Mouse (Mus musculus): ENCODE results near the gene Limd1. TPM values are rescaled to one million over a fixed set of nuclear protein-coding genes. Genes with fewer than 3 reads are reported as not detected.

Gene Limd1
- polyA plus RNA-seq, 1 experiment from 2014 or later, result 53.8 TPM

DNA sequence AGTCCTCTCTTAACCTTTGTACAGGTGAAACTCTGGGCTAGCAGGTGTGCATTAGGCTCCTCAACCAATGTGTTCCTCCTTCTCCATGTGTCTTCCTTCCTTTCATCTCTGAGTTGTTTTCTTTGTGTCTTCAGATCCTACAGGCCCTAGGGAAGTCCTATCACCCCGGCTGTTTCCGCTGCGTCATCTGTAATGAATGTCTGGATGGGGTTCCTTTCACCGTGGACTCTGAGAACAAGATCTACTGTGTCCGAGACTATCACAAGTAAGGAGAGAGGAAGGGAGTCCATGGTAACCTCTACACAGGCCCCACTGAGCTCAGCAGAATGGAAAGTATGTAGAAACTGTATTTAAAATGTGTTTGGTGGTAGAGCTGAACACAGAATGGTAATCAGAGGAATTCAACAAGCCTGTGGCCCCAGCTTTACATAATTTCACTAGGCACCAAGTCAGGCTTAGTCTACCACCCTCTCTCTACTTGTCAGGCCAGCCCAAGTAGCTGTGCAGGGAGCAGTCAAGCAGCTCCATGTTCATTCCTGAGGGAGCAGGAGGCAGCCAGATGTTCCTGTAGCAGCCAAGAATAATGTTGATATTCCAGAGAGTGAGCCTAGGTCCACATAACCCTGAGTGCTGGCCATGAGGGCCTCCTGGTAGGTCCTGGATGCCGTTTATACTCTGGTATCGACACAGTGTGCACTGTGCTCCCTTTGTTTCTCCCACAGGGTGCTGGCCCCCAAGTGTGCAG, 38.3 kb downstream of the Limd1 start:
- H3K36me3 ChIP-seq, result peaks cover 68% of the 10 kb centered on the region
- no peak overlapping the region for H3K4me2 ChIP-seq (replicated peaks)
- H3K4me1 ChIP-seq, result peaks cover 7% of the 10 kb centered on the region
- H3K9ac ChIP-seq, result no peak overlapping the region
- H3K9me3 ChIP-seq (replicated peaks), result no peaks in the 10 kb centered on the region
- 0 out of 2 replicates have a peak, but pooled peaks have one; percentile 20 for ATAC-seq (ENCODE audit: insufficient number of reproducible peaks, low FRiP score, low TSS enrichment, low read depth)
- WGBS, result 87% methylated on average over 7 of the region's 7 CpGs
- H3K4me3 ChIP-seq (replicated peaks), result no peak overlapping the region
- H3K27me3 ChIP-seq, result no peaks in the 10 kb centered on the region
- no peak overlapping the region for H3K27ac ChIP-seq (replicated peaks)

DNA sequence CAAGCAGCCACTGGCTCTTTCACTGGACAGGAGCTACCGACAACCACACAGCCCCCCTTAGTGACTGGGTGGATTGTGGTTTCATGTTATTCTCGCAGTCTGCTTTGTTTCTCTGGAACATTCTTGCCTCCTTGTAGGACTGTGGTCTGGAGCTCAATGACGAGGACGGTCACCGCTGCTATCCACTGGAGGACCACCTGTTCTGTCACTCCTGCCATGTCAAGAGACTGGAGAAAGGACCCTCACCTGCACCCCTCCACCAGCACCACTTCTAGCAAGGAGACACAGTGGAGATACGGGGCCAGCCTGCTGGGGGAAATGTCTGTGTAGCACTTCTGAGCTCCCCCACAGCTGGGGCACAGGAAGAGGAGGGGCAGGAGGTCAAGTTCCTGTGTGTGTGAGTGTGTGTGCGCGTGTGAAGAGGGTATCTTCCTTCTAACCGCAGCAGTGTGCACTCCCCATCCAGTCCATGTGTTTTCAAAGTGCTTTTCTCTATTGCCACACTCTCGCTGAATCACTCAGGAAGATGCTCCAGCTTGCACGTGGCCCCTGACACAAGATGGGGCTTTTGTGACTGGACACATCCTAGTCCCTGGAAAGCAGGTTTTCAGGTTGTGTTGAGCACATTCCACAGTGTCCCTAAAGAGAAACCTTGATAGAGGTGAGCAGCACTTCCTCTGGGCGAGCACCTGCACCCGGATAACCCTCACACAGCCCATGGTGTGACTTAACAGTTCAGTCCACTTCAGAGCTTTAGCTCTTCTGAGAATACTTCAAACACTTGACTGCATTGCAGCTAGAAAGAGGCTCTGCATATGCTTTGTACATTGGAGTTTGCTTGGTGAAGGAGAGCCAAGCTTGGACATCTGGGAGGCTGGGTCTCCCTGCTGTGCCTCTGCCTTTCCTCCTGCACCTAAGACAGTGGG, 40.7 kb downstream of the Limd1 start:
- Histone ChIP-seq H3K27ac (replicated peaks) (no peak overlapping the region), H3K4me1 (peaks cover 7% of the 10 kb centered on the region)

DNA sequence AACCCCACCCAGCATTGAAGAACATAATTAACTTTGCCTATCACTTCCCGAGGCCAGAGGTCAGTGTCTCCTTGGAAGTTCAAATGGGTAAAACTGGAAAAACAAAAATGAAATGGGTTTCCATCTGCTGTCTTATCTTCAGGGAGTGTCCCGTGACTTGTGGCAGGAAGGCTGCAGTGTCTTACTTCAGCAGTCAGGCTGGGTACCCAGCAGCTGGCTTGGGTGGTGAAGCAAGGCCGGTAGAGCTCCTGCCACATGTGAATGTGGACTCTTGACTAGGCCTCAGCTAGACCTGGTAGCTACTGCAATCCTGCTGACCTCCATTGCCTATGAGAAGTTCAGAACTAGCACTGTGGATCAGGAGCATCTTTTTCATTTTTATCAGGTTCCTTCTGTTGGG, 42.2 kb downstream of the Limd1 start:
- 78% methylated on average over 3 of the region's 3 CpGs for whole genome bisulfite sequencing
- no peak overlapping the region for H3K27ac ChIP-seq (replicated peaks)
- no peaks in the 10 kb centered on the region for H3K9me3 ChIP-seq (replicated peaks)
- H3K4me3 ChIP-seq (replicated peaks), result no peak overlapping the region
- ATAC-seq (ENCODE audit: insufficient number of reproducible peaks, low FRiP score, low TSS enrichment, low read depth), result no peak
- H3K27me3 ChIP-seq, result no peaks in the 10 kb centered on the region
- peaks cover 4% of the 10 kb centered on the region; the same call in 1 of the 2 replicates for H3K4me1 ChIP-seq
- H3K4me2 ChIP-seq (replicated peaks), result no peak overlapping the region
- H3K9ac ChIP-seq, result no peak overlapping the region
- H3K36me3 ChIP-seq, result peaks cover 51% of the 10 kb centered on the region

More for the DNA sequence above, 40.7 kb downstream of the Limd1 start:
- no peak for ATAC-seq (ENCODE audit: insufficient number of reproducible peaks, low FRiP score, low TSS enrichment, low read depth)
- H3K9ac ChIP-seq, result no peak overlapping the region
- 86% methylated on average over 13 of the region's 13 CpGs for WGBS
- H3K4me3 ChIP-seq (replicated peaks), result no peak overlapping the region
- H3K9me3 ChIP-seq (replicated peaks), result no peaks in the 10 kb centered on the region
- peaks cover 51% of the 10 kb centered on the region for H3K36me3 ChIP-seq
- H3K27me3 ChIP-seq, result no peaks in the 10 kb centered on the region
- H3K4me2 ChIP-seq (replicated peaks), result no peak overlapping the region

- H3K9me3 ChIP-seq (replicated peaks), result no peaks in the 10 kb centered on the region
- H3K36me3 ChIP-seq, result peaks cover 25% of the 10 kb centered on the region
- no peak overlapping the region for H3K4me2 ChIP-seq (replicated peaks)
- no peak overlapping the region for H3K4me3 ChIP-seq (replicated peaks)
- peaks cover 10% of the 10 kb centered on the region for H3K4me1 ChIP-seq
- 37% methylated on average over 3 of the region's 3 CpGs for WGBS
- no peaks in the 10 kb centered on the region for H3K27me3 ChIP-seq
- no peak overlapping the region for H3K9ac ChIP-seq
- ATAC-seq (ENCODE audit: insufficient number of reproducible peaks, low FRiP score, low TSS enrichment, low read depth), result no peak
- H3K27ac ChIP-seq (replicated peaks), result no peak overlapping the region
Measured at GRCm38 (mm10) chr9:123523676-123524075, 45.2 kb downstream of the Limd1 start.

GRCm38 (mm10) chr9:123525095-123525494, 46.6 kb downstream of the Limd1 start:
- no peak overlapping the region for H3K9ac ChIP-seq
- H3K9me3 ChIP-seq (replicated peaks), result no peaks in the 10 kb centered on the region
- H3K4me1 ChIP-seq, result peaks cover 10% of the 10 kb centered on the region
- no peak overlapping the region for H3K27ac ChIP-seq (replicated peaks)
- no peak for ATAC-seq (ENCODE audit: insufficient number of reproducible peaks, low FRiP score, low TSS enrichment, low read depth)
- H3K4me2 ChIP-seq (replicated peaks), result no peak overlapping the region
- H3K27me3 ChIP-seq, result no peaks in the 10 kb centered on the region
- no peak overlapping the region for H3K4me3 ChIP-seq (replicated peaks)
- WGBS, result 0% methylated on average over 1 of the region's 1 CpGs
- H3K36me3 ChIP-seq, result peaks cover 11% of the 10 kb centered on the region

DNA sequence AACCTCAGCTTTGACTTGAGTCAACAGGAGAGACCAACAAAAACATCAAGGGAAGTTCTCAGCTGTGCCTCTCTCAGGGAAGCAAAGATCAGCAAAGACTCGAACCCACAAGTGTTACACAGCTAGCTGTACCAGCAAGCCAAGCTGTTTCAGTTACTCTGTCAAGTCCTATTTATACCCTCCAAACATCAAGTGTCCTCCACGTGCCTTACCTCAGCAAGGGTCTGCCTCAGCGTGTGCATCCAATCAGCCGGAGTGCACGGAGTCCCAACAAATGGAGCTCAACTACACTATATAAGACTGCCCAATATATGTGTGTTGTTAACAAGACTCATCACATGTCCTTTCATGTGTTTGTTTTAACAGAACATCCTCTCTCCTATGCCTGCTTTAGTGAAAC, 48.0 kb downstream of the Limd1 start:
- Histone ChIP-seq H3K4me1 (peaks cover 20% of the 10 kb centered on the region), H3K9me3 (replicated peaks) (no peaks in the 10 kb centered on the region), H3K27ac (replicated peaks) (no peak overlapping the region), H3K4me3 (replicated peaks) (no peak overlapping the region), H3K9ac (no peak overlapping the region), H3K4me2 (replicated peaks) (no peak overlapping the region), H3K27me3 (no peaks in the 10 kb centered on the region), H3K36me3 (no peaks in the 10 kb centered on the region)
- no peak for ATAC-seq (ENCODE audit: insufficient number of reproducible peaks, low FRiP score, low TSS enrichment, low read depth)
- 68% methylated on average over 5 of the region's 5 CpGs for WGBS

DNA sequence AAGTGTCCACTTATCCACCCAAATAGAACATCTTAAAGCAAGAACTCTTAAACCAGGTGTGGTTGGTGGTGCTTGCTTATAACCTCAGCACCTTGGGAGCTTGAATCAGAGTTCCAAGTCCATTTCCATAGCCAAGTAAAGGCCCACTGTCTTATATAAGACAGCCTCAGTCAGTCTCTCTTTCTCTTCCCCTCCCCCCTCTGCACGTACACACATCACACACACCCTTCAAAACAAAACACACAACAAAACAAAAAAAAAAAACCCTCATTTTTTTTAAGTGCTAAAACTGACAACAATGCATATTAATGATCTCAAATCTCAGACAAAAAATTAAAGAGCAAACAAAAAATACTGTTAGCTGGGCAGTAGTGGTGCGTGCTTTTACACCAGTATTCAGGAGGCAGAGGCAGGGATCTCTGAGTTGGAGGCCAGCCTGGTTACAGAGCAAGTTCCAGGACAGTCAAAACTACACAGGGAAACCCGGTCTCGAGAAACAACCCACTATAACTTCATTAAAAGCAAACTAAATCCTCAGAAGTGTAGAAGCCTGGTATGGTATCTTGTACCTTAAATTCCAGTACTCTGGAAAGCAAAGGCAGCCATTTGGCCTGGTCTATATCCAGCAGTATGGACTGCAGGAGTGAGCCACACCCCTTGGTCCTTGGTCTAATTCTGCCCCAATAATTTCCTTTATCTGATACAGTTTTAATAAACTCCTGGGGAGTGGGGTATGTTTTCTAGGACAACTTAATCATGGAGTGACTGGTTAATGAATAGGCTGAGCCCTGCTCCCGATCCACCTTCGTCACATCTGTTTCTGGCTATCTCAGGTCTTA, 49.8 kb downstream of the Limd1 start:
- WGBS, result 15% methylated on average over 6 of the region's 6 CpGs
- Histone ChIP-seq H3K9ac (peak overlapping the region; percentile 40), H3K4me3 (replicated peaks) (peak overlapping the region; percentile 96), H3K4me2 (replicated peaks) (peak overlapping the region; percentile 53), H3K27ac (replicated peaks) (peak overlapping the region; percentile 91), H3K27me3 (no peaks in the 10 kb centered on the region), H3K4me1 (peaks cover 22% of the 10 kb centered on the region), H3K36me3 (no peaks in the 10 kb centered on the region), H3K9me3 (replicated peaks) (no peaks in the 10 kb centered on the region)
- ATAC-seq (ENCODE audit: insufficient number of reproducible peaks, low FRiP score, low TSS enrichment, low read depth), result no peak

DNA sequence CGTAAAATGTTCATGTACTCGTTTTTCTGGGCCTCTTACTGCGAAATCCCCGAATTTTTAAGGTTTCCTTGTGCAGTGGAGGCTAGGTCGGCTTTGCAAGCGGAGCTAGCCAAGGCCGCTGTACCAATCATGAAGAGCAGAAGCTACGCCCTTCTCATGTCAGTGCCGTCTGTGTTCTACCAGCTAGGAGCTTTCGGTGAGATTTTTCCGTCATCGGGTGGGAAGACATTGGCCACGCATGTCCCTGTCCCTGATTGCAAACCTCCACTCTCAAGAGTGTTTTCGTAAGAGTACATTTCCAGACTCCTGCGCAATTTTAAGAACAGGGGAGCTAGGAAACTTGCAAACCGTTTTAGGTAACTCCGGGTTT, 50.4 kb downstream of the Limd1 start:
- WGBS, result under 1% methylated on average over 17 of the region's 17 CpGs
- peak overlapping the region; percentile 91 for H3K27ac ChIP-seq (replicated peaks)
- peak overlapping the region; percentile 96 for H3K4me3 ChIP-seq (replicated peaks)
- H3K9me3 ChIP-seq (replicated peaks), result no peaks in the 10 kb centered on the region
- H3K9ac ChIP-seq, result peak overlapping the region; percentile 40; the same call in 1 of the 2 replicates
- H3K36me3 ChIP-seq, result no peaks in the 10 kb centered on the region
- peak overlapping the region; percentile 53 for H3K4me2 ChIP-seq (replicated peaks)
- peaks cover 22% of the 10 kb centered on the region for H3K4me1 ChIP-seq
- no peaks in the 10 kb centered on the region for H3K27me3 ChIP-seq
- 0 out of 2 replicates have a peak, but pooled peaks have one; percentile 5 for ATAC-seq (ENCODE audit: insufficient number of reproducible peaks, low FRiP score, low TSS enrichment, low read depth)

DNA sequence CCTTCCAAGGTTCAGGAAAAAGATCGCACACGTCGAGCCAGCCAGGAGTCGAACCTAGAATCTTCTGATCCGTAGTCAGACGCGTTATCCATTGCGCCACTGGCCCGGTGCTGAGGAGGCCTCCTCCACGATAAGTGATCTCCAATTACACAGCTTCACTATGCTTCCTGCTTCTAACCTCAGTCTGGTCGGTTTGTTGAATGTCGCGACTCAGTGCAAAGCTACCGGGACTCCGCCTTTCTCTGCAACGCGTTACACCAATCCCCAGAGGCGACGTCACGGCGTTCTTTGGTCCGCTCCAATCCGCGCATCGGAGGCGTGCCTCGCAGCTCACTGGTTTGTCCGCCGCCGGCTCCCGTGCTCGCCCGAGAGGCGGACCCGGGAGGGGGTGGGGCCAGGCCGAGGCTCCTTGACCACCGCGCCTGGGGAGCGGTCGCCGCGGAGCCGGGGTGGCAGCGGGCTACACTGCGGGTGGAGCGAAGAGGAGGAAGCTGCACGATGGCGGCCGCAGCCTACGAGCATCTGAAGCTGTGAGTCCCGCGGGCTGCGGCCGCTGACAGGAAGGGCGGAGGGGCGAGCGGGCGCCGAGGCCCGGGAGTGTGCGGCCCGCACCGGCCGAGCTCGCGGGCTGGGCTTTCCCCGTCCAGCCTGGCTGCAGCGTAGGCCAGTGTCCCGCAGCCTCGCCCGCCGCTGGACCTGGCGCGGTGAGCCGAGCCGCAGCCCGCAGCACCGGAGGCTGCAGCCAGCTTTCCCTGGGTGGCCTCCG, 51.1 kb downstream of the Limd1 start, which contains the start of gene Sacm1l:
Sacm1l (plus strand) TSS at position 368 of the 766 bp plus-strand sequence.
- H3K4me3 ChIP-seq (replicated peaks), result peak within 1 kb of the TSS; percentile 96
- peak within 1 kb of the TSS; percentile 54 for H3K4me2 ChIP-seq (replicated peaks)
- ATAC-seq (ENCODE audit: insufficient number of reproducible peaks, low FRiP score, low TSS enrichment, low read depth), result peak; percentile 99
- H3K27ac ChIP-seq (replicated peaks), result peak within 1 kb of the TSS; percentile 91
- under 1% methylated on average over 74 of the region's 79 CpGs for WGBS
- H3K9me3 ChIP-seq (replicated peaks), result no peaks in the 10 kb centered on the region
- peaks cover 22% of the 10 kb centered on the region for H3K4me1 ChIP-seq
- peak within 1 kb of the TSS; percentile 93 for H3K9ac ChIP-seq
- no peaks in the 10 kb centered on the region for H3K36me3 ChIP-seq
- H3K27me3 ChIP-seq, result no peaks in the 10 kb centered on the region

- no peaks in the 10 kb centered on the region for H3K27me3 ChIP-seq
- H3K9ac ChIP-seq, result peak overlapping the region; percentile 93
- peak overlapping the region; percentile 96 for H3K4me3 ChIP-seq (replicated peaks)
- H3K36me3 ChIP-seq, result no peaks in the 10 kb centered on the region
- no peak for ATAC-seq (ENCODE audit: insufficient number of reproducible peaks, low FRiP score, low TSS enrichment, low read depth)
- H3K4me2 ChIP-seq (replicated peaks), result peak overlapping the region; percentile 54
- no peaks in the 10 kb centered on the region for H3K9me3 ChIP-seq (replicated peaks)
- peaks cover 18% of the 10 kb centered on the region for H3K4me1 ChIP-seq
- H3K27ac ChIP-seq (replicated peaks), result peak overlapping the region; percentile 91
- WGBS, result 0% methylated on average over 13 of the region's 13 CpGs
Measured at GRCm38 (mm10) chr9:123530158-123530475, 51.6 kb downstream of the Limd1 start.
